Mouse (Mus musculus): ENCODE results near the gene Ccl24.

GRCm38 (mm10) chr5:135522111-135522722 is 50.6 kb downstream of the Ccl24 start:
- no peak for TF ChIP-seq TAL1 (IDR thresholded peaks at IDR 0.05; ENCODE audit: low read length)
- no peak for TF ChIP-seq GATA1 (IDR thresholded peaks at IDR 0.05; ENCODE audit: low read length)

Measured in erythroblast, embryonic 14.5 days (primary cell).